Mouse (Mus musculus) E14TG2a.4 (cell line): ENCODE results near the gene Tor1aip1.

Experiments
- CTCF ChIP-seq: conservative IDR thresholded peaks from 2 replicates; pipeline ENCODE4 v1.5.1; 2014; ENCODE audit warnings: low read length
- NANOG ChIP-seq: IDR thresholded peaks from 2 replicates; pipeline ENCODE4 v1.6.1; 2014; ENCODE audit warnings: borderline replicate concordance, low read length, mixed read lengths

DNA sequence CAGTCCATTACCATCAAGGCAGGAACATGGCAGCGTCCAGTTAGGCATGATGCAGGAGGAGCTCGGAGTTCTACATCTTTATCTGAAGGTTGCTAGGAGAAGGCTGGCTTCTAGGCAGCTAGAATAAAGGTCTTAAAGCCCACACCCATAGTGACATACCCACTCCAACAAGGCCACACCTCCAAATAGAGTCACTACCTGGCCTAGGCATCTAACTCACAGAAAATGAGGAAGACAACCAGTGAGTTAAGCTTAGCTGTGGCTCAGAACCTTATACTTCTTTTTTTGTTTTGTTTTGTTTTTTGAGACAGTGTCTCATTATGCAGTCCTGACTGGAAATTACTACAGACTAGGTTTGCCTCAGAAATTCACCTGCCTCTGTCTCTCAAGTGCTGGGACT is 48.7 kb downstream of the Tor1aip1 start:
- TF ChIP-seq CTCF (no peak), NANOG (no peak)
